Mouse (Mus musculus) CH12.LX (cell line): ENCODE results near the gene Itk.

Experiments used
- CHD2 ChIP-seq: IDR thresholded peaks from 2 replicates; pipeline ENCODE4 v1.6.1; 2011; ENCODE audit warnings: low read length, improper control_type of control experiment
- CTCF ChIP-seq, 2 experiments: IDR thresholded peaks in 1 of 2; conservative IDR thresholded peaks in 1 of 2; 2 replicates each; pipeline ENCODE4 v1.5.1; 2011 to 2012; ENCODE audit warnings: low read depth in 2 of 2, low read length in 2 of 2, improper control_type of control experiment in 1 of 2, inconsistent platforms in 1 of 2, mild to moderate bottlenecking in 1 of 2, moderate library complexity in 1 of 2
- E2F4 ChIP-seq: IDR thresholded peaks from 2 replicates; pipeline ENCODE4 v1.6.1; 2011; ENCODE audit warnings: low read depth, low read length, improper control_type of control experiment; ENCODE audit not compliant: insufficient replicate concordance
- EP300 ChIP-seq: IDR thresholded peaks from 2 replicates; pipeline ENCODE4 v1.6.1; 2011; ENCODE audit warnings: low read length, improper control_type of control experiment
- ETS1 ChIP-seq: conservative IDR thresholded peaks from 2 replicates; pipeline ENCODE4 v1.6.1; 2012; ENCODE audit warnings: low read depth, mild to moderate bottlenecking, inconsistent platforms, low read length, improper control_type of control experiment, moderate library complexity
- JUN ChIP-seq: IDR thresholded peaks from 2 replicates; pipeline ENCODE4 v1.6.1; 2011; ENCODE audit warnings: low read depth, mild to moderate bottlenecking, low read length, improper control_type of control experiment, moderate library complexity; ENCODE audit not compliant: insufficient read depth
- KAT2A ChIP-seq: IDR thresholded peaks from 2 replicates; pipeline ENCODE4 v1.6.1; 2012; ENCODE audit warnings: low read length, improper control_type of control experiment, inconsistent platforms; ENCODE audit not compliant: insufficient replicate concordance
- MXI1 ChIP-seq: IDR thresholded peaks from 2 replicates; pipeline ENCODE4 v1.6.1; 2011; ENCODE audit warnings: mild to moderate bottlenecking, low read depth, low read length, improper control_type of control experiment
- POLR2A ChIP-seq: IDR thresholded peaks from 2 replicates; pipeline ENCODE4 v1.6.1; 2011; ENCODE audit warnings: low read depth, mild to moderate bottlenecking, improper control_type of control experiment, low read length
- RCOR1 ChIP-seq: conservative IDR thresholded peaks from 2 replicates; pipeline ENCODE4 v1.6.1; 2012; ENCODE audit warnings: low read depth, mild to moderate bottlenecking, inconsistent platforms, low read length, improper control_type of control experiment
- TBP ChIP-seq: conservative IDR thresholded peaks from 2 replicates; pipeline ENCODE4 v1.6.1; 2011; ENCODE audit warnings: low read depth, low read length, improper control_type of control experiment
- TCF12 ChIP-seq: IDR thresholded peaks from 2 replicates; pipeline ENCODE4 v1.6.1; 2014; ENCODE audit warnings: low read depth, mild to moderate bottlenecking, inconsistent platforms, low read length, improper control_type of control experiment
- USF1 ChIP-seq: IDR thresholded peaks from 2 replicates; pipeline ENCODE4 v1.6.1; 2014; ENCODE audit warnings: low read depth, mild to moderate bottlenecking, inconsistent platforms, low read length, improper control_type of control experiment
- ZC3H11A ChIP-seq: IDR thresholded peaks from 2 replicates; pipeline ENCODE4 v1.6.1; 2012; ENCODE audit warnings: low read depth, mild to moderate bottlenecking, inconsistent platforms, low read length, improper control_type of control experiment

GRCm38 (mm10) chr11:46377819-46378782 lies 11.2 kb downstream of the Itk start:
- TF ChIP-seq RCOR1 (no peak), TBP (no peak), USF1 (no peak), CHD2 (no peak), ZC3H11A (no peak), POLR2A (no peak), KAT2A (no peak), ETS1 (no peak), EP300 (no peak), CTCF (conservative IDR thresholded peaks at IDR 0.05 in 1 of 2, IDR thresholded peaks at IDR 0.05 in 1 of 2; ENCODE audit: low read depth in 2 of 2, low read length in 2 of 2) (no peak), E2F4 (no peak), MXI1 (no peak), TCF12 (no peak), JUN (no peak)
